Mouse (Mus musculus) erythroblast, embryonic 14.5 days (primary cell): ENCODE measurements around the gene Rpl37.

Source experiments
- GATA1 ChIP-seq: IDR thresholded peaks from 2 replicates; pipeline ENCODE4 v1.6.1; 2012; ENCODE audit warnings: low read length, inconsistent platforms, mixed read lengths
- TAL1 ChIP-seq: IDR thresholded peaks from 3 replicates; pipeline ENCODE4 v1.6.1; 2012; ENCODE audit warnings: low read length, inconsistent platforms, mixed read lengths

- TF ChIP-seq GATA1 (no peak), TAL1 (no peak)
These were observed 2.7 kb downstream of the Rpl37 start for GRCm38 (mm10) chr15:5119192-5119591.
